Mouse (Mus musculus): ENCODE results near the gene Eif5a2.

Eif5a2 gene

GRCm38 (mm10) chr3:28811441-28811840 lies 30.4 kb downstream of the Eif5a2 start:
- DNase-seq (ENCODE audit: low spot score), result no peak

- DNase-seq (ENCODE audit: low spot score), result peak; percentile 16
Observed at GRCm38 (mm10) chr3:28814361-28814760, 33.3 kb downstream of the Eif5a2 start.

- no peak for DNase-seq (ENCODE audit: low spot score)
Observed at GRCm38 (mm10) chr3:28816010-28816540, 35.0 kb downstream of the Eif5a2 start.

GRCm38 (mm10) chr3:28826272-28826671 lies 45.2 kb downstream of the Eif5a2 start:
- no peak for DNase-seq (ENCODE audit: low spot score)

- DNase-seq (ENCODE audit: low spot score), result no peak
Observed at GRCm38 (mm10) chr3:28827605-28828004, 46.5 kb downstream of the Eif5a2 start.

GRCm38 (mm10) chr3:28829454-28829853 lies 48.4 kb downstream of the Eif5a2 start:
- no peak for DNase-seq (ENCODE audit: low spot score)

GRCm38 (mm10) chr3:28836796-28837371 lies 55.8 kb downstream of the Eif5a2 start:
- DNase-seq (ENCODE audit: low spot score), result no peak

GRCm38 (mm10) chr3:28841886-28842649 lies 61.0 kb downstream of the Eif5a2 start:
- DNase-seq (ENCODE audit: low spot score), result no peak

- no peak for DNase-seq (ENCODE audit: low spot score)
Observed at GRCm38 (mm10) chr3:28843231-28843630, 62.2 kb downstream of the Eif5a2 start.

GRCm38 (mm10) chr3:28847115-28847514 lies 66.0 kb downstream of the Eif5a2 start:
- no peak for DNase-seq (ENCODE audit: low spot score)

Measured in T-cell, adult 2 months (primary cell).